Mouse (Mus musculus) heart, postnatal 14 days (tissue): Measurements from ENCODE around the gene Fosl2. TPM values are rescaled to one million over a fixed set of nuclear protein-coding genes. Genes with fewer than 3 reads are reported as not detected.

ENCODE experiments used
- DNase-seq, 2 experiments: peaks; one replicate each; pipeline ENCODE4 v3.0.0; 2021 to 2022
- intact Hi-C: fragments of 180-260 bp; cut with DNase I; formaldehyde crosslinking; loops from one replicate; pipeline ENCODE4 v1.15.1; 2025
- long read RNA-seq, 2 experiments: library from polyadenylated mRNA; stranded (forward); transcript quantifications; one replicate each; pipeline ENCODE4 v2.0.0; 2021
- total RNA-seq, 2 experiments: library from RNA; stranded (reverse); gene quantifications; 2 replicates each; pipeline ENCODE4 v1.2.3; 2021

Fosl2 gene
- 10 to 100 TPM; 32.4 to 36.3 TPM for total RNA-seq
- long read RNA-seq, experiment 1, full-length matches to known transcripts: 1 of 8 reads
- long read RNA-seq, experiment 1, partial matches to known transcripts: 0 of 8 reads
- long read RNA-seq, experiment 1, other reads (novel, unspliced or antisense): 7 of 8 reads
- long read RNA-seq, experiment 2, partial matches to known transcripts: 0 of 2 reads
- long read RNA-seq, experiment 2, other reads (novel, unspliced or antisense): 2 of 2 reads

DNA sequence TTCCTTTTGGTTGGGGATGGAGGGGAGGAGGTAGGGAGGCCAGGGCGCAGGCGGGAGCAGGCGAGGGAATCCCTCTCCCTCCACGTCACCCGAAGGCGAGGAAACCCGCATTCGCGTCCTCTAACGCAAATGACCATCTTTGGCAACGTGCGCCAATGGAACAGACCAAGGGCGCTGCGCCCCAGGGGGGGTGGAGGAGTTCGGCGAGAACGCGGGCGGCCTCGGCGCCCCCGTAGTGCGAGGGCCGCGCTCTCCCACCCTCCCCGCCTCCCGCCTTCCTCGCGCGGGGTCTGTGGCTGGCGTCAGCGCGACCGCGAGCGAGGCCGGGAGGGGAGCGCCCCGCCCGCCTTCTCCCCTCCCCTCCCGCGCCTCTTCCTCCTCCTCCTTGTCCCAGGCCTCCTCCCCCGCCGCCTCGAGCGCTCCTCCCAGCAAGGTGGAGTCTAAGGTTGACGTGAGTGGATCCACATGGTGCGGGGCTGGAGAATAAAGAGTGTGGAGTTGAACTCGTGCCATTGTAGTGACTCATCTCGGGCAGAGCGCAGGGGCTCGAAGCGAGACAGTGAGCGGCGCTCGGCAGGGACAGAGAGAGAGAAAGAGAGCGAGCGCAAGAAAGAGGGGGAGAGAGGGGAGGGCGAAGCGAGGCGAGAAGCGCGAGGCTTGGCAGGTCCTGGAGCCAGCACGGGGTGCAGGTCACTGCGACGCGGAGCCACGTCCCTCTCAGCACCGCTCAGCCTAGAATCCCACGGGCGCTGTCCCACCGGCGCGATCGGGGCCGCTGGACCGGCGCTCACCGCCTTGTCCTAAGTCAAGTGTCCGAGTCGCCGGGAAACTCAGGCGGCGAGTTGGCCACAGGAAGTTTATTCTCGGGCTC is at the start of gene Fosl2:
Fosl2 (plus strand) TSS at position 466 of the 871 bp plus-strand sequence.
- intact Hi-C loops: loop anchor here (5.0 to 10.0 kb wide), 3 partner anchors 258 to 541 kb away; partner anchors contain the start of gene Mrpl33

DNA sequence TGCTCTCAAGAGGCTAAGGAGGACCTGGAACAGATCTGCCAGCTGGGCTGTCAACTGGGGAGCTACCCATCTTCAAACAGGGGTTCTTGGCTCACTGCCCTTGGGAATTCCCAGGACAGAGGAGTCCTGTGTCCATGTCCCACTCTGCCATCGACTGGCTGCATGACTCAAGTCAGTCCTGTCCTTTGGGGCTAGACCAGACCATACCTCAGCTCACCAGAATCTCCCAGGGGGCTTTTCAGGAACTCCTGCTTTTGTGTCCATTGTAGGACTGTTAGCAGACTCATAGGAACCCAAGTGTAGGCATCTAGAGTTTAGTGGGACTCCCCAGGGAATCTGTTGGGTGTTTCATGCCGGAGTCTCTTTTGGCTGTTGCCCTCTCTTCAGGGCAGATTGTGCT is 49.6 kb upstream of the Fosl2 start:
- no peak for DNase-seq
- intact Hi-C loops: no loop called here

More for the DNA sequence above, at the start of gene Fosl2:
- peak; percentile 94 to 95 for DNase-seq

DNA sequence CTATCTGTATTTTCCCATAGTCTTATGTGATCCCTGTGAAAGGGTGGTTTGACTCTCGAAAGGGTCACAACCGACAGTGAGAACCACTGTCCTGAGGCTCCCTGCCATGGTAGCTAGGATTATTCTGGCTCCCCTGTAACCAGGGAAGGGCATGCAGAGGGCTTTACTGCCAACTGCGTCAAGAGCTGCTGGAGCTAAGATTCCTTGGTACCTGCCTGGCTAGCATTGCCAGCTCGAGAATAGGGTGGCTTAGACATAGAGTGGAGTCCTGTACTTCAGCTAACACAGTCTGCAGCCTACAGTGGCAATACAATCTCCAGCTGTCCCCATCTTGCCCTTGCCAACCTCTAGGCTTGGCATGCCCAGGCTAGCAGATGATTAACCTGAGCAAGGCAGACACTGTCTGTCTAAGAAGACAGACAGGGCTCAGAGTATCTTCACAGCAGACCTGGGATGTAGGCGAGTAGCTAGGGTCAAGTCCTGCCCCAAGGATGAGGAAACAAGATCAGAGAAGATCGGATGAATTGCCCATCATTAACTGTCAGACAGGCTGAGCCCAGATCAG is 49.0 kb upstream of the Fosl2 start:
- intact Hi-C loops: no loop called here
- no peak for DNase-seq

DNA sequence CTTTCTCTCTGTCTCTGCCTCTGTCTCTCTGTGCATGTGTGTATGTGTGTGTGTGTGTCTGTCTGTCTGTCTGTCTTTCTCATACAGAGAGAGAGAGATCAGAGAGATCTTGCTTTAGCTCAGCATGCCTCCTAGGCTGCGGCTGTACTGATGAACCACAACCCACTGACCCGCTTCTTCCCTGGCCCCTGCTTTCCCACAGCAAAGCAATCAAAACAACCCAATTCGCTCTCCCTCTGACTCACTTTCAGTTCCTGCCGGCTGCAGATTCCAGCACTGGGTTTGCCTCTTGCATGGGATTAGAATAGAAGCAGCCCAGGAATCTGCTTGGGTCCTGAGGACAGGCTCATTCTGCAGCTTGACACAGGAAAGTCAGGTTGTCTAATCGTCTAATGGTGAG is 46.1 kb upstream of the Fosl2 start:
- DNase-seq: no peak
- intact Hi-C loops: no loop called here

DNA sequence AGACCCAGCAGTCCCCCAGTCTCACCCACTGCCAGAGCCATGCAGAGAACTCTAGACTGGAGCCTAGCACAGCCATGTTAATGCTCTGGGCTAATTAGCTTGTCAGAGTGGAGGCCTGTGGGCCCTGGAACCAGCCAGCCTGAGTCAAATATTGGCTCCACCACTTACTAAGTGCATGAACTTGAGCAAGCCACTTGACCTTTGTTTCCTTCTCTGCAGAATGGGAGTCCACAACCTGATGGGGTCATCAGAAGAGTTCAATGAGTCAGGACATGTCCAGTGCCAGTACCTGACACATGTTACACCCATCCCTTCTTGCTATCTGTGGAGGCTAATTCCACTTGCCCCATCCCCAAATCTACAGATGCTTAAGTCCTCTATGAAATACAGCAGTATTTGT is 43.3 kb upstream of the Fosl2 start:
- no peak for DNase-seq
- intact Hi-C loops: no loop called here

DNA sequence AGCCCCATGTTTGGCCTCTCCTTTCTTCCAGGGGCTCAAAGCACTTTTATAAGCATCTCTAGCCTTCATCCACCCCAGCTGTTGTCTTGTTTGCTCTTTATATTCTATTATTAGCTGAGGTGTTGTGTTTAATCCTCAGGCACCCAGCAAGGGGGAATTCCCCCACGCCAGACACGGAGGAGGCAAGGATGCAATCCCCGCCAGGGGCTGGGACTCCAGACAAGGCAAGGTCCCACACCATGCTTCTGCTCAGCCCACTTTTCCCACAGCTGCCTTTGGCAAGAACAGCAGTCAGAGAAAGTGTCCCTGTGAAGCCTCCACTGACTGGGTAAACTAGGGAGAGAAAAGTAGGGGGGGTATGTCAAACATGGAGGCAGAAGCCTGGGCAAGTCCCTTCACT is 36.9 kb upstream of the Fosl2 start:
- intact Hi-C loops: no loop called here
- no peak for DNase-seq

DNA sequence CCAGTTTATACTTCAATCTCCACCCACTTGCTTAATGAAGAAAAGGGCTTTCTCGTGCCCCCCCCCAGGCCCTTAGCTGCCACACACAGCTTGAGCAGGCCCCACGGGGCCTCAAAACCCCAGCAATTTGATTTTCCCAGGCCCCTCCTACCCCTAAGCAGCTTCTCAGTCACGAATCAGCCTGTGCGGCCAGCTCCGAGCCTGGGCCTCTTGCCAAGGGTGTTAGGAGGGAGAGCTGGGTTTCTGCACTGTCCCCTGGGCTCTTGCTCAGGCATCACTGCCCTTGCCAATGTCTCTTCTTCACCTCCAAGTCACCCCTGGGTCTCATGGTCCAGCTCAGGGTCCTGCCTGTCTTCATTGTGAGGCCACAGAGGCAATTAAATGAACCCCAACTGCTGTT is 33.1 kb upstream of the Fosl2 start:
- intact Hi-C loops: no loop called here
- peak; percentile 80 to 82 for DNase-seq

DNA sequence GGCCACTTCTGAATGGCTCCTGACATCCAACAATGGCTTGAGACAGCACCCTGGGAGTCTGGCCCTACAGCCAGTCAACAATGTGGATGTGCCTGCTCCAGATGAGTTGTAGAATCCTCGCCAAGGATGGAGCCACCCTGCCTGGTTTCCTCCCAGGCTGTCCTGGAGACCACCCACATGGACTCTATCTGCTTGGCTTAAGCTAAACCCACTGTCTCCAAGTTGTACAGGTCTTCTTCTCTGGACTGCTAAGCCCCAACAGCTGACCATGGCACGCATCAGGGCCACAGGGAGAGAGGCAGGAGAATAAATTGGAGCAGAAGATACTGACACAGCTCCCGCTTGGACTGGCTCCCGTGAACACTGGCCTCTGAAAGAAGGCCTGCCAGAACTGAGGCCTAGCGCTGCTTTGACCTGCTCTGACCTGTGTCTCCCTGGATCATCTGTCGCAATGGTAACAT is 32.6 kb upstream of the Fosl2 start:
- DNase-seq: peak; percentile 59 to 63
- intact Hi-C loops: no loop called here

DNA sequence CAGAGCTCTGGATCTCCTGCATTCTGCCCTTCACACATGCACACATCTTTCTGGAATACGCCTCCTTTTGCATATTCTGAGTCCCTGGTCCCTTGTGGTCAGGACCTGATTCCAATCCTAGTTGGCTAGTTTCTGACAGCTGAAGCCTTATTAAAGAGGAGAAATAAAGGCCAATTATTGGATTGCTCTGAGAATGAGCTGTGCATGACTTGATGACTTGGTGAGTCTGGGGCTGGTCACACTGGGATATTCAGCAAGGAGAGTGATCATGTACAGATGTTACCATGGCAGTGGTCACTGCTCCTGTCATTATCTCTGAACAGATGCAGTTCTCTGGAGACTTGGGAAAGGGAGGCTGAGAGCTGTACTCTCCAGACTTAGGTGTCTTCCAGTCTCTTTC is 32.1 kb upstream of the Fosl2 start:
- intact Hi-C loops: no loop called here

DNA sequence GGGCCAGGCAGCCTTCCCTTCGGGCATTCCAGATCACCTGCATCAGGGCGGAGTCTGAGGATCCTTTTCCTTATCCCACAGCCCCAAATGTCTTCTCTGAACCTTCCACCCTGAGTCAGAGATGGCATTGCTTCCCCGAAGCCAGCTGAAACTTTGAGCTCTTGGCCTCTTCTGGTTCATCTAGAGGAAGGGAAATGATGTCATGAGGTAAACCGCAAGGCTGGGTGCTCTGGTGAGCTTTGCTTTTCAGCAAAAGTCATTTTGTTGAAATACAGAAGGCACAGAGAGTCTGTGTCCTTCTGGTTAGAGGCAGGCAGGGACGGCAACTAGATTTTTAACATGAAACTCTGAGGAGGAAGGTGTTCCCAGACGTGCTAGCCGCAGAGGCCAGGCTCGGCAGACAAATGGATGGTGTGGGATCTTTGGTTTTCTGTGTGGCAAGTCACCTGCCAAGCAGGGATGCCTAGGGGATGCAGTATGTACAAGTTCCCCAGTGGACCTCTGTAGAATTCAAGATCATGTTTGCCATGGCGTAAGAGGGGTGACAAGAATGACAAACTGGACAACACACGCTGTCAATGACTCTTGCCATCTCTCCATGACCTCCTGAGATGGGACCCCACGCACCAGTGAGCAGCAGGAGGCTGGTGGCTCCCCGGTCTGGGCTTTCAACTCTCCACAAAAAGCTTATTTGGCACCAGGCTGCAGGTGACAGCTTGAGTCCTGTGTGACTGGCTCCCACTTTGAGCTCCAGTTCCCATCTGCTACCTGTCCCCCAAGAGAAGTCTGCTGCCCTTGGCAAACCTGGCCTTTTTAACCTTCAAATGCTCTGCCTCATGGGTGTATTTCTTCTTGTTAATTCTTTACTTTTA is 31.2 kb upstream of the Fosl2 start:
- intact Hi-C loops: no loop called here
- DNase-seq: no peak

More for the DNA sequence above, 32.1 kb upstream of the Fosl2 start:
- no peak for DNase-seq

DNA sequence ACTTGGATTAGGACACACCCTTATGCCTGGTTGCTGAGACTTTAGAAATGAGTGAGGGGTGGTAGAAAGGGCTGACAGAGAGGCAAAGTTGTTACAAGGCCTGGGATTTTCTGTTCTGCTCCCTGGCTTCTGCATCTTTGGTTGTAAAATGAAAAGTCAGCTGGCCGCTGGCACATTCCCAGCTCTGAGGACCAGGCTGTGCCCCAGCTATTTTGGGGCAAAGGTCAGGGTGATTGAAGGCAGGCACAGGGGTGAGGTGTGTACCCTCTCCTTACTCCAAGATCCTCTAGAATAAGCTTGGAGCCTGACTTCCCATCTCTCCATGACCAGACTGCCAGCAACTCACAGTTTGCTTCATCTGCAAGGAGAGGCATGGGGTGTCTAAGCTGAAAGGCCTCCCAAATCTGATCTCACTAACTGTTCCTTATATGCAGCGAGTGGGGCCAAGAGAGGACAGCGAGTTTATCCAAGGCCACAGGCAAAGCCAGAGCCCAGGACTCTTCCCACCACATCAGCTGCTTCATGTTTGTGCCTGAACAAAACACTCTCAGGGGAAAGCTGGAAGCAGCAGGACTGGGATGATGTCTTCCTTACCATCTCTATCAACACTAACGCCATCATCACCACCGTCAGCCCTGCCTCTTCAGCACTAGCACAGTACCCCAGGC is 29.0 kb upstream of the Fosl2 start:
- DNase-seq: peak; percentile 34 to 35
- intact Hi-C loops: no loop called here

DNA sequence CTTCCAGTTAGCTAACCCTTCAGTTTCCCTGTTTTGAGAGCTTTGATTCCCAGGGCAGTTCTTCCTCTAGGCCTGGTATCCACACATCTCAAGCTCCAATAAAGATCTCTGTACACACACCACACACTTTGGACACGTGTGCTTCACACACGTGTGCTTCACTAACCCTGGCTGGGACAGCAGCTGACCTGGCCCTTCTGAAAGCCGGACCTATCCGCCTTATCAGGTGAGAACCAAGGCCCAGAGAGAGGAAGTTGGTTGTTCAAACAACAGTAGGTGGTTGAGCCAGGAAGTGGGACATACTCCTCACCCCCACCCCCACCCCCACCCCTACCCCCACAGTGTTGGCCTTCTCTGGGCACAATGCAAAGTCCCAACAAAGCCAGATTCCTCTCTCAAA is 24.9 kb upstream of the Fosl2 start:
- intact Hi-C loops: no loop called here
- no peak for DNase-seq

DNA sequence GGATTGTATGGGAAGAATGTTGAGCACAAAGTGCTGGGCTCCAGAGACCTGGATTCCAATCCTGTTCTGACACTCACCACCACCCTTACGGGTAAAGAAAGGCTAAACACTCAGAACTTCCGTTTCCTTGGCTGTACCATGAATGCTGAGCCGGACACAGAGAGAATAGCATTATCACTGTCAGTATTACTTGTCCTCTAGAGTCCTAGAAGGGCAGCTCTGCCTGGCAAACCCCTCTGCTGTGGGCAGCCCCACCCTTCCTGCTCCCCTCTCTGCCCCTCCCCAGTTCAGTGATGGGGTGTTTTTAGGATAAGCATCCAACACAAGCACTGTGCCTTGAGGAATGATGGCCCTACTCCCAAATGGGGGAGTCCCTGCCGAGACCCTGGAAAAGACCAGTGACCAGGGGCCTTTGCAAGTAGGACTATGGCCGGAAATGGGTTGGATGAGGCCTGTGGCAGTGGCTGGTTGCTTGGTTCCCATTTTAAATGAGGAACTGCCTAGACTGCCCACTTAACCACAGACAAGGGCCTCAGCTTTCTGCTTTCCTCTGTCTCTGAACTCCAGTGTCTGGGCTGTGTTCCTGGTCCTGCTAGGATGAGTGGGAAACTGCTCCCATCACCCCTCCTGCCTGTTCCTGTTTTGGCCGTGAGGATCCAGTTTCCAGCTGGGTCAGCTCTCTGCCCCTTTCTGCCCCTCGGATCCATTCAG is 23.2 kb upstream of the Fosl2 start:
- intact Hi-C loops: no loop called here
- no peak for DNase-seq

DNA sequence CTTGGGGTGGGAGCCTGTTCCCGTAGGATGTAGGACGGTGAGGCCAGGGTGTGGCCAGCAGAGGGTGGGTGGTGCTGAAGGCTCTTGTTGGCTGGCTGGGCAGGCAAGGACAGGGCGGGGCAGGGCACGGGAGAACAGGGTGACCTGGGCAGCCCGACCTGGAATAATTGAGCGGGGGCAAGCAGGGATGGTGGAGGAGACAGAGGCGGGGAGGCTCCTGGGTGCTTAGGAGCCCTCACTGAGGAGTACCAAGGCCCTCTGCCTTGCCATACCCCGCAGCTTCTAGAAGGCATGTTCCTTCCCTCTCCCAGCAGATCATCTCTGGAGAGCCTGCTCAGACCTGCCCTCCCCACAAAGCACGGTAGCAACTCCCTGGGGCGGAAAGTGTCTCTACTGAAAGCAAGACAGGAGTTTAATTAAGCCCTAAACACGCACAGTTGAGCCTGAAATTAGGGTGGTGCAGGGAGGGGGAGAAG is 14.7 kb upstream of the Fosl2 start:
- intact Hi-C loops: no loop called here
- no peak for DNase-seq

DNA sequence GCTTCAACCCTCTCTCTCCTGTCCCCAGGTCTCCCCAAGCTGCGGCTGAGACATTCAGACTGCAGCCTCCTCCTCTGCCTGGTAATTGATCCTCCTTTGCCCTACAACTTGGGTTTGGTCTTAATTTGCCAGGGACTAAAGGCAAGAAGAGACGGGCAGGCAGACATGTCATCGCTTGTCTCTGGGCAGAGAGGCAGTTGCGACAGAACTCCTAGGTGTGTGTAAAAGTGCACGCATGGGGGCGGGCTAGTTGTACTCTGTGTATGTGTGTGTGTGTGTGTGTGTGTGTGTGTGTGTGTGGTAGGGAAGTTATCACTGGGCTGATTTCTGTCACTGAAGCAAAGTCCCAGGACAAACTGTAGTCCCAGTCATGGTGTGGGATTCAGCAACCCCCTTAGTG is 13.7 kb upstream of the Fosl2 start:
- intact Hi-C loops: no loop called here
- no peak for DNase-seq

DNA sequence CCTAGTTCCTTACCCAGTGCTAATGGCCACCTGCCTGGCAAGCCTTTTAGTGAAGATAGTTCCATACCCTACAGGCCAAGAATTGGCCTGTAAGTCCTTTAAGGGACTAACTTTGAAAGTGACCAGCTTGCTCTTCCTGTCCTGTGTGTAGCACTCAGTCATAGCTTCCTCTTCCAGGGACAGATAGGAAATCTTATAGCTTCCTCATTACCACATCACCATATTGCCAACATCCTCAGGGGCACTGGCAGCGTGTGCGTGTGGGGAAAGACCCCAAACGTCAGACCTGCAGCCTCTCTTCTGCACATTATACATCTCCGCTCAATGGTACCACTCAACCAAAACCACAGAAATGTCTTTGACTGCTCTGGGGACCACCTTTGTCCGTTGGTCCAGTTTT is 13.2 kb upstream of the Fosl2 start:
- intact Hi-C loops: no loop called here
- DNase-seq: no peak

DNA sequence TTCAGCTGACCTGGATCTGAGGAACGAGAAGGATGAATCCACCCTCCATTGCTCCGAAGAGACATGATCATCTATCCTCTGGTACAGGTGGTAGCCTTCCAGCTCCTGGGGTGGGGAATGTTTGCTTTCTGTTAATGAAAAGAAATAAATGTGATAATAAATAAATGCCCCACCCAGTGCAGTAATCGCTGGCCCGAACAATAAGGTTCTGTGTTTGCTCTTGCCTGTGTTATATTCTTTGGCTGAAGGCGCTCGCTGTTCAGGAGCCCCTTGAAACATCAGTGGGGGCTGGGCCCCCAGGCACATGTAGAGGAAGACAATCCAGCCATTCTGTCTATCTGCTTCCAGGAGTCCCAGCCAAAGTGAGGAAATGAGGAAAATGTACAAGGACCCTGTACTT is 10.6 kb upstream of the Fosl2 start:
- intact Hi-C loops: no loop called here
- DNase-seq: no peak

DNA sequence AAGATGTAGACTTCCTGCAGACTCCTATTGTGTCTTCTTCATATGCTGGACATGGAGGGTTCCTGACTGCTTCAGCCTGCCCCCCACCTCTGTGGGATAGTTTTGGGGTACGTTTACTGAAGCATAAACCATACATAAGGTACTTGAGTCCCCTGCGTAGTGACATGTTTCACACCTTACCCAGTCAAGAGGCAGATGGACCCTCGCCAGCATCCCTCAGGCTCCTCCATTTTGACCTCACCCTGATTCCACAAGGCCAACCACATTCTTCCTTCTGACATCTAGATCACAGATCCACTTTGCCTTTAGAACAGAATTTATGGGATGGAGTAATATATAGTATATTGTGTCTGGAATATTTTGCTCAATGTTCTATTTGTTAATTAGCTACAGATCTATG is 8.4 kb upstream of the Fosl2 start:
- intact Hi-C loops: no loop called here
- DNase-seq: no peak

DNA sequence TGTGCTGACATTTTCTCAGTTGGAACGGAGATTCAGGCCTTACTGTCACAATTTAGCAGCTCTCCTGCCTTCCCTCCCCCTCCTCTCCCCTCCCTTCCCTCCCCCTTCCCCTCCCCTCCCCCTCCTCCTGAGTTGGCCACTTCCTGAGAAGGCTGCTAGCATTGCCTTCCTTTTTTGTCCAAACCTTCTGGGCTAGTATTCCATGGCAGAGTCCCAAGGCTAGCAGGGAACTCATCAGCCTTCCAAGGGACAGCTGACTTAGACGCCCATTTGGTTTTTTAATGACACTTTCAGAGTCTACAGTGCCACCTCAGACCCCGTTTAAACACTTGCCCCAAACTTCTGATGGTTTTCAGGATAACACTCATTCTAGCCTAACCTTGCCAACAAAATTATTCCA is 7.7 kb upstream of the Fosl2 start:
- intact Hi-C loops: no loop called here

More for the DNA sequence above, 7.7 kb upstream of the Fosl2 start:
- peak in 1 of 2 experiments; percentile 32 for DNase-seq
